Mouse (Mus musculus) E14TG2a.4 (cell line): ENCODE data around the gene Col10a1.

Source experiments
- CTCF ChIP-seq: conservative IDR thresholded peaks from 2 replicates; pipeline ENCODE4 v1.5.1; 2014; ENCODE audit warnings: low read length
- POU5F1 ChIP-seq: IDR thresholded peaks from 2 replicates; pipeline ENCODE4 v1.6.1; 2014; ENCODE audit warnings: low read length, borderline replicate concordance

- TF ChIP-seq CTCF (no peak), POU5F1 (no peak)
Observed at GRCm38 (mm10) chr10:34396959-34397358, 7.2 kb downstream of the Col10a1 start.
